Mouse (Mus musculus) MEL (cell line): ENCODE results near the gene Dyrk3. TPM values are rescaled to one million over a fixed set of nuclear protein-coding genes. Genes with fewer than 3 reads are reported as not detected.

Source experiments
- DNase-seq: peaks from one replicate; pipeline ENCODE4 v3.0.0; 2011; ENCODE audit warnings: low read depth, low spot score
- H3K27ac ChIP-seq: 2 replicates; pipeline ENCODE4 v1.5.1; 2012; ENCODE audit warnings: low read depth, mild to moderate bottlenecking, control low read depth, low read length, moderate library complexity; ENCODE audit not compliant: control insufficient read depth
- H3K27me3 ChIP-seq, 2 experiments: fragments of 150-350 bp in 1 of 2; sonication (generic) in 1 of 2; 2 replicates each; pipeline ENCODE4 v1.6.1; 2012; ENCODE audit warnings: low read length in 2 of 2, mild to moderate bottlenecking in 2 of 2, improper control_type of control experiment in 1 of 2, moderate library complexity in 1 of 2; ENCODE audit not compliant: insufficient read depth in 2 of 2, control insufficient read depth in 1 of 2
- H3K36me3 ChIP-seq, 2 experiments: 2 replicates each; pipeline ENCODE4 v1.6.1; 2012 to 2014; ENCODE audit warnings: low read length in 2 of 2, improper control_type of control experiment in 1 of 2, inconsistent platforms in 1 of 2, mild to moderate bottlenecking in 1 of 2; ENCODE audit not compliant: insufficient read depth in 2 of 2, control insufficient read depth in 1 of 2
- H3K4me1 ChIP-seq, 2 experiments: fragments of 150-350 bp in 1 of 2; sonication (generic) in 1 of 2; 2 replicates each; pipeline ENCODE4 v1.6.1; 2012; ENCODE audit warnings: low read length in 2 of 2, improper control_type of control experiment in 1 of 2, mild to moderate bottlenecking in 1 of 2; ENCODE audit not compliant: insufficient read depth in 2 of 2, control insufficient read depth in 1 of 2
- H3K4me3 ChIP-seq, 2 experiments: fragments of 150-350 bp in 1 of 2; sonication (generic) in 1 of 2; 2 replicates each; pipeline ENCODE4 v1.5.1; 2012; ENCODE audit warnings: low read depth in 2 of 2, low read length in 2 of 2, mild to moderate bottlenecking in 2 of 2, moderate library complexity in 2 of 2, control low read depth in 1 of 2, improper control_type of control experiment in 1 of 2; ENCODE audit not compliant: control insufficient read depth in 1 of 2, insufficient read depth in 1 of 2
- H3K79me2 ChIP-seq: 2 replicates; pipeline ENCODE4 v1.6.1; 2012; ENCODE audit warnings: mild to moderate bottlenecking, low read length, moderate library complexity; ENCODE audit not compliant: control insufficient read depth, poor library complexity, insufficient read depth
- H3K9ac ChIP-seq: 2 replicates; pipeline ENCODE4 v1.6.1; 2012; ENCODE audit warnings: low read depth, mild to moderate bottlenecking, control low read depth, low read length, moderate library complexity; ENCODE audit not compliant: control insufficient read depth, poor library complexity, severe bottlenecking
- H3K9me3 ChIP-seq: fragments of 150-350 bp; sonication (generic); replicated peaks from 2 replicates; pipeline ENCODE4 v1.6.1; 2012; ENCODE audit warnings: mild to moderate bottlenecking, low read length, improper control_type of control experiment, moderate library complexity; ENCODE audit not compliant: insufficient read depth
- CHD2 ChIP-seq: IDR thresholded peaks from 2 replicates; pipeline ENCODE4 v1.6.1; 2011; ENCODE audit warnings: low read length, improper control_type of control experiment
- CTCF ChIP-seq, 3 experiments: IDR thresholded peaks in 2 of 3; conservative IDR thresholded peaks in 1 of 3; 2 replicates each; pipeline ENCODE4 v1.5.1; 2011 to 2012; ENCODE audit warnings: low read length in 3 of 3, low read depth in 2 of 3, mild to moderate bottlenecking in 2 of 3, improper control_type of control experiment in 1 of 3, inconsistent platforms in 1 of 3, mixed read lengths in 1 of 3, moderate library complexity in 1 of 3; ENCODE audit not compliant: control insufficient read depth in 1 of 3, insufficient read depth in 1 of 3, poor library complexity in 1 of 3, severe bottlenecking in 1 of 3
- EP300 ChIP-seq, 2 experiments: IDR thresholded peaks; 2 replicates each; pipeline ENCODE4 v1.6.1; 2011; ENCODE audit warnings: improper control_type of control experiment in 2 of 2, low read length in 2 of 2, low read depth in 1 of 2, mild to moderate bottlenecking in 1 of 2
- GATA1 ChIP-seq: IDR thresholded peaks from 2 replicates; pipeline ENCODE4 v1.6.1; 2011; ENCODE audit warnings: low read depth, low read length, improper control_type of control experiment
- HCFC1 ChIP-seq: IDR thresholded peaks from 2 replicates; pipeline ENCODE4 v1.6.1; 2012; ENCODE audit warnings: low read depth, mild to moderate bottlenecking, inconsistent platforms, low read length, improper control_type of control experiment, moderate library complexity
- JUND ChIP-seq: IDR thresholded peaks from 2 replicates; pipeline ENCODE4 v1.6.1; 2011; ENCODE audit warnings: low read depth, mild to moderate bottlenecking, improper control_type of control experiment, low read length
- KAT2A ChIP-seq: conservative IDR thresholded peaks from 2 replicates; pipeline ENCODE4 v1.6.1; 2012; ENCODE audit warnings: low read depth, low read length, improper control_type of control experiment, inconsistent platforms
- MAFK ChIP-seq: IDR thresholded peaks from 2 replicates; pipeline ENCODE4 v1.6.1; 2011; ENCODE audit warnings: low read depth, mild to moderate bottlenecking, low read length, improper control_type of control experiment, borderline replicate concordance
- MYB ChIP-seq: IDR thresholded peaks from 2 replicates; pipeline ENCODE4 v1.6.1; 2011; ENCODE audit warnings: mild to moderate bottlenecking, low read depth, low read length, improper control_type of control experiment
- NELFE ChIP-seq: IDR thresholded peaks from 2 replicates; pipeline ENCODE4 v1.6.1; 2011; ENCODE audit warnings: low read depth, low read length, improper control_type of control experiment
- NRF1 ChIP-seq: IDR thresholded peaks from 2 replicates; pipeline ENCODE4 v1.6.1; 2014; ENCODE audit warnings: low read depth, mild to moderate bottlenecking, inconsistent platforms, low read length, improper control_type of control experiment, moderate library complexity; ENCODE audit not compliant: poor library complexity, insufficient read depth, severe bottlenecking
- POLR2A ChIP-seq, 2 experiments: IDR thresholded peaks; 2 replicates each; pipeline ENCODE4 v1.6.1; 2011 to 2012; ENCODE audit warnings: low read length in 2 of 2, mild to moderate bottlenecking in 2 of 2, control low read depth in 1 of 2, improper control_type of control experiment in 1 of 2, low read depth in 1 of 2, moderate library complexity in 1 of 2; ENCODE audit not compliant: control insufficient read depth in 1 of 2, insufficient read depth in 1 of 2, poor library complexity in 1 of 2
- POLR2AphosphoS2 ChIP-seq: IDR thresholded peaks from 2 replicates; pipeline ENCODE4 v1.6.1; 2011; ENCODE audit warnings: low read length, improper control_type of control experiment
- POLR2AphosphoS5 ChIP-seq: IDR thresholded peaks from 2 replicates; pipeline ENCODE4 v1.6.1; 2012; ENCODE audit warnings: low read depth, borderline replicate concordance, mild to moderate bottlenecking, inconsistent platforms, low read length, moderate library complexity, mixed read lengths
- SIN3A ChIP-seq: IDR thresholded peaks from 2 replicates; pipeline ENCODE4 v1.6.1; 2012; ENCODE audit warnings: low read length, improper control_type of control experiment, inconsistent platforms
- SMC3 ChIP-seq: IDR thresholded peaks from 2 replicates; pipeline ENCODE4 v1.6.1; 2011; ENCODE audit warnings: low read depth, low read length, improper control_type of control experiment
- TBP ChIP-seq: IDR thresholded peaks from 2 replicates; pipeline ENCODE4 v1.8.0; 2011; ENCODE audit warnings: low read depth, low read length, improper control_type of control experiment
- USF1 ChIP-seq: IDR thresholded peaks from 2 replicates; pipeline ENCODE4 v1.6.1; 2014; ENCODE audit warnings: low read depth, mild to moderate bottlenecking, inconsistent platforms, low read length, improper control_type of control experiment, moderate library complexity
- ZNF384 ChIP-seq: IDR thresholded peaks from 2 replicates; pipeline ENCODE4 v1.6.1; 2012; ENCODE audit warnings: low read depth, mild to moderate bottlenecking, inconsistent platforms, low read length, improper control_type of control experiment
- polyA plus RNA-seq, 2 experiments: library from polyadenylated mRNA; stranded (reverse) in 1 of 2; unstranded in 1 of 2; fragments of >175 nt in 1 of 2; fragments of >200 nt in 1 of 2; gene quantifications; 2 replicates each; pipeline versions ENCODE4 v1.2.1 to v1.2.4; 2012; ENCODE audit warnings: low replicate concordance in 2 of 2, low read depth in 1 of 2; ENCODE audit not compliant: insufficient read length in 2 of 2, insufficient read depth in 1 of 2, missing spikeins in 1 of 2
- total RNA-seq: library from RNA; depleted of rRNA; stranded (reverse); fragments of 300-350 nt; gene quantifications from 2 replicates; pipeline ENCODE4 v1.2.3, GENCODE M21; 2012

Dyrk3 gene
- total and polyA plus RNA-seq, 3 experiments: 8.6 to 11.8 TPM; not detected in 1

DNA sequence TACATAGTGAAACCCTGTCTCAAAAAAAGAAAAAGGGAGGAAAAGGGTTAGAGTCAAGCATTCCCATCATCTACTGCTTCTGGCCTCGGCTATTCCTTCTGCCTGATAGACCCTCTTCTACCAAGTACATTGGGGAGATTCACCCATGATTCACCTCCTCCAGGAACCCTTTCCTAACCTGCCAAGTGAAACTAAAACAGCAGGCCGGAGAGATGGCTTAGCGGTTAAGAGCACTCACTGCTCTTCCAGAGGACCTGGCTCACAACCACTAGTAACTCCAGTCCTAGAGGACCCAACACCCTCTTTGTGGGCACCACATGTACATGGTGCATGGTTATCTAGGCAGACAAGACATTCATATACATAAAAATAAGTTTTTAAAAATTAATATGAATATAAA, 52.9 kb downstream of the Dyrk3 start:
- no peak overlapping the region for H3K9ac ChIP-seq
- no peak for DNase-seq
- TF ChIP-seq POLR2AphosphoS2: no peak
- TF ChIP-seq SMC3: no peak
- no peak for TF ChIP-seq CHD2
- no peak for TF ChIP-seq CTCF (IDR thresholded peaks at IDR 0.05 in 2 of 3, conservative IDR thresholded peaks at IDR 0.05 in 1 of 3; ENCODE audit: control insufficient read depth in 1 of 3, insufficient read depth in 1 of 3, low read depth in 2 of 3, low read length in 3 of 3, poor library complexity in 1 of 3, severe bottlenecking in 1 of 3)
- TF ChIP-seq TBP: no peak
- no peak for TF ChIP-seq NELFE
- no peak for TF ChIP-seq JUND
- TF ChIP-seq MYB: no peak
- no peak for TF ChIP-seq USF1
- no peak for TF ChIP-seq HCFC1
- TF ChIP-seq POLR2A (IDR thresholded peaks at IDR 0.05; ENCODE audit: control insufficient read depth in 1 of 2, insufficient read depth in 1 of 2, low read depth in 1 of 2, low read length in 2 of 2, poor library complexity in 1 of 2): no peak
- TF ChIP-seq EP300 (IDR thresholded peaks at IDR 0.05; ENCODE audit: low read depth in 1 of 2, low read length in 2 of 2): no peak
- TF ChIP-seq GATA1: no peak
- TF ChIP-seq ZNF384: no peak
- TF ChIP-seq MAFK: no peak
- TF ChIP-seq NRF1: no peak
- TF ChIP-seq POLR2AphosphoS5: no peak
- no peaks in the 10 kb centered on the region for H3K9me3 ChIP-seq
- no peak overlapping the region for H3K27ac ChIP-seq
- H3K79me2 ChIP-seq: peaks cover 35% of the 10 kb centered on the region
- no peaks in the 10 kb centered on the region for H3K27me3 ChIP-seq
- H3K4me1 ChIP-seq: peaks cover 0 to 6% of the 10 kb centered on the region in 2 experiments; a peak in 2 of 4 replicates
- no peak overlapping the region for H3K4me3 ChIP-seq
- H3K36me3 ChIP-seq: no peaks in the 10 kb centered on the region; a peak in 1 of 4 replicates

DNA sequence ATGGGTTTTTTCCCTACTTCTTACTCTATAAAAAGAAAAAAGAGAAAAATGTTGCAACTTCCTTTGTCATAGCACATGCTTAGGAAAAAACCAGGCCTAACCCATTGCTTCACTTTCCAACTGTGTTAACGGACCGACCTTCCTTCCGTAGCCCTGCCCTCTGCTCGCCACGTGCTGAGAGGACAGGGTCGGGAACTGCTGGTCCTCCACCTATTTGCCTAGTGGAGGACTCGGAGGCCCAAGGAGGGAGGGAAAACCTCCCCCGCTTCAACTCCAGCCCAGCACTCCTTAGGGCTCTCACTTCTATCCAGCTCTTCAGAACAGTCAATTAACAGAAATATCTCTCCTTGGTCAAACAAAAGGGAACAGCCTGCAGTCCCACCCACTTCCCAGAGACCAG, 53.9 kb downstream of the Dyrk3 start:
- no peaks in the 10 kb centered on the region for H3K9me3 ChIP-seq
- no peak for DNase-seq
- peaks cover 0 to 3% of the 10 kb centered on the region in 2 experiments; a peak in 2 of 4 replicates for H3K36me3 ChIP-seq
- no peak overlapping the region for H3K27ac ChIP-seq
- H3K4me3 ChIP-seq: no peak overlapping the region
- TF ChIP-seq POLR2A (IDR thresholded peaks at IDR 0.05; ENCODE audit: control insufficient read depth in 1 of 2, insufficient read depth in 1 of 2, low read depth in 1 of 2, low read length in 2 of 2, poor library complexity in 1 of 2): no peak
- TF ChIP-seq KAT2A: no peak
- no peak for TF ChIP-seq SIN3A
- H3K27me3 ChIP-seq: no peaks in the 10 kb centered on the region
- peaks cover 0 to 11% of the 10 kb centered on the region in 2 experiments; a peak in 2 of 4 replicates for H3K4me1 ChIP-seq
- peaks cover 36% of the 10 kb centered on the region for H3K79me2 ChIP-seq
- no peak overlapping the region for H3K9ac ChIP-seq
